Mouse (Mus musculus): Measurements from ENCODE around the gene Atp1b1. TPM values are rescaled to one million over a fixed set of nuclear protein-coding genes. Genes with fewer than 3 reads are reported as not detected.

Gene Atp1b1
- polyA plus RNA-seq, 1 experiment: 35.4 TPM

GRCm38 (mm10) chr1:164483728-164484127 lies 25.6 kb upstream of the Atp1b1 start:
- no peak for TF ChIP-seq POLR2A (IDR thresholded peaks at IDR 0.05; ENCODE audit: low read depth, low read length)
- no peak for TF ChIP-seq CTCF (IDR thresholded peaks at IDR 0.05; ENCODE audit: borderline replicate concordance, insufficient read depth, low read length)
- Histone ChIP-seq H3K27ac (ENCODE audit: insufficient read depth, low read length) (no peak overlapping the region), H3K4me1 (ENCODE audit: control insufficient read depth, insufficient read depth, low read length) (no peaks in the 10 kb centered on the region), H3K4me3 (ENCODE audit: insufficient read depth, low read length) (no peak overlapping the region)

GRCm38 (mm10) chr1:164482833-164483232 lies 24.7 kb upstream of the Atp1b1 start:
- TF ChIP-seq CTCF (IDR thresholded peaks at IDR 0.05; ENCODE audit: borderline replicate concordance, insufficient read depth, low read length) (no peak), POLR2A (IDR thresholded peaks at IDR 0.05; ENCODE audit: low read depth, low read length) (no peak)
- Histone ChIP-seq H3K4me3 (ENCODE audit: insufficient read depth, low read length) (no peak overlapping the region), H3K4me1 (ENCODE audit: control insufficient read depth, insufficient read depth, low read length) (no peaks in the 10 kb centered on the region), H3K27ac (ENCODE audit: insufficient read depth, low read length) (no peak overlapping the region)

DNA sequence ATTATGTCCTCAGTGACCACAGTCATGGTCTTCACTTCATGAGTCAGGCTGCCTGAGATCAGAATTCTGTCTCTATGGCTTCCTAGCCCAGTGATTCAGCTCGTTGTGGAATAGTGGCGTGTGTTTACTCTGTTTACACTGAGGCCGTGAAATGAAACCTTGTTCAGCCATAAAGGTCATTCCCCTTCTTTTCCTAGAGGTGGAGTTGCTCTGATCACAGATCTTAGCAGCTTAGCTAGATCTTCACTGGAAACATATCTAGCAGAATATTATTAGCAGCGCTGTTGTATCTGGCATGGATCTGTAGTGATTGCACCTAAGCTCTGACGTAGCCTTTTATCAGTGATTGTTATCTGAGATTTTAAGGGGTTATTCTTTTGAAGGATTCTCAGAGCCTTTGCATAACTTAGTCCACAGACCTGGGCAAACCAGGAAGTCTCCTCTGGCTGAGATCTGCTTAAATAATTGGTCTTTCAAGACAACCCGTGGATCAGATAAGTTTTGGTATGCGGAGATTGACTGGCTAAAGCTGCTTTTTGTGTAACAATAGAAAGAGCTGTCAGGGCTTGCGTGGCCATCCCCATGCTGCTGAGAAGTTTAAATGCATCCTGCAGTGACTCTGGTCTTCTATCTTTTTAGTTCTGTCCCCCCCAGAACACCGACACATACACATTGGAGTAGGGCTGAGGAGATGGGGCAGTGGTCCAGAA lies 23.6 kb upstream of the Atp1b1 start:
- H3K4me3 ChIP-seq (ENCODE audit: insufficient read depth, low read length): no peak overlapping the region
- TF ChIP-seq POLR2A (IDR thresholded peaks at IDR 0.05; ENCODE audit: low read depth, low read length) (no peak), CTCF (IDR thresholded peaks at IDR 0.05; ENCODE audit: borderline replicate concordance, insufficient read depth, low read length) (no peak)
- no peak overlapping the region for H3K27ac ChIP-seq (ENCODE audit: insufficient read depth, low read length)
- no peaks in the 10 kb centered on the region for H3K4me1 ChIP-seq (ENCODE audit: control insufficient read depth, insufficient read depth, low read length)

GRCm38 (mm10) chr1:164480755-164481644 lies 22.8 kb upstream of the Atp1b1 start:
- TF ChIP-seq POLR2A (IDR thresholded peaks at IDR 0.05; ENCODE audit: low read depth, low read length): no peak
- TF ChIP-seq CTCF (IDR thresholded peaks at IDR 0.05; ENCODE audit: borderline replicate concordance, insufficient read depth, low read length): no peak
- H3K27ac ChIP-seq (ENCODE audit: insufficient read depth, low read length): no peak overlapping the region
- no peaks in the 10 kb centered on the region for H3K4me1 ChIP-seq (ENCODE audit: control insufficient read depth, insufficient read depth, low read length)
- no peak overlapping the region for H3K4me3 ChIP-seq (ENCODE audit: insufficient read depth, low read length)

GRCm38 (mm10) chr1:164475895-164476294 lies 17.7 kb upstream of the Atp1b1 start:
- TF ChIP-seq POLR2A (IDR thresholded peaks at IDR 0.05; ENCODE audit: low read depth, low read length) (no peak), CTCF (IDR thresholded peaks at IDR 0.05; ENCODE audit: borderline replicate concordance, insufficient read depth, low read length) (no peak)
- H3K4me1 ChIP-seq (ENCODE audit: control insufficient read depth, insufficient read depth, low read length): no peaks in the 10 kb centered on the region
- H3K4me3 ChIP-seq (ENCODE audit: insufficient read depth, low read length): no peak overlapping the region
- H3K27ac ChIP-seq (ENCODE audit: insufficient read depth, low read length): no peak overlapping the region

DNA sequence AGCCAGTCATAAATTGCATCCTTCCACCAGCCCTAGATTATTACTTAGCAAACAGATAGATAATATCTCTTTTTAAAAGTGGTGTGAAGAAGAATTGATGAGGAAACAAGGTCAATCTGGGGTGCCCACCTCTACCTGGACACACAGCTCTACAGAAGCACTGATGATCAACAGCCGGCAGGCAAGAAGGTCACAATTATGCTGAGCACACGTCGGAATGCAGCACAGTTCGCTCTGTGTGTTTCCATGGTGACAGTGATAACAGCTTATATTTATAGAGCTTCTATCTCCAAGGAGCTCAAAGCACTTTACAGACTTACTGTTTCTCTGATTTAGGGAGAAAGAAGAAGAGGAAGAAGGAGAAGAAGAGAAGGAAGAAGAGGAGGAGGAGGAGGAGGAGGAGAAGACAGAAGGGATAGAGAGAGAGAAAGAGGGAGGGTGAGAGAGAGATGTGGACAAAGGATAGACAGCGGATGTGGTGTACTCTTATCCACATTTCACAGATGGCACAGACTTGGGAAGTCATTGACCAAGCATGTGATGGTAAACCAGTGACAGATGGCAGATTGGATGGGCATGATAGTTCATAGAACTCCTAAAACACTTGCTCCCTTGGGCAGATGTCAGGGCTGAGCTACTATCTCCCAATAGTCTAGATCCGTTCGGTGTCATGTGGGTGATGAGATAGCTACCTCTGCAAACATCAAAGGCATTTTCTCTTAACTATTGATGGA lies 16.8 kb upstream of the Atp1b1 start:
- Histone ChIP-seq H3K4me3 (ENCODE audit: insufficient read depth, low read length) (no peak overlapping the region), H3K4me1 (ENCODE audit: control insufficient read depth, insufficient read depth, low read length) (no peaks in the 10 kb centered on the region), H3K27ac (ENCODE audit: insufficient read depth, low read length) (no peak overlapping the region)
- TF ChIP-seq POLR2A (IDR thresholded peaks at IDR 0.05; ENCODE audit: low read depth, low read length) (no peak), CTCF (IDR thresholded peaks at IDR 0.05; ENCODE audit: borderline replicate concordance, insufficient read depth, low read length) (no peak)

DNA sequence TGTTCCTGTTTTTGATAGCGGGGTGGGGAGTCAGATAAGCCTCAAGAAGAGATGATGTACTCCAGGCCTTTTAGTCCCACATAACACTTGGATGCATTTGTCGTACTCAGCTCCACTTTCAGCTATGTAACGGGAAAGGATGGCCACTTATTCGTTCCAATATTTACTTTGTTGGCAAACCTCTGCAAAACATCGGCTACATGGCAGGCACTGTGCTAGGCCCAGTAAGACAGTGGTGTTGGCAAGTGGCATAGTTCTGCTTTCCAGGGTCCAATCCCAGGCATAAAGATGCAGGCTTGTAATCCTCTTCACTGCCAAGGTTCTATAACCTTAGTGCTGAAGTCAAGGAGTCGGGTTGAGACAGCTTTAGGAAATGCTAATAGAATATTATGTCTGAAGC lies 16.2 kb upstream of the Atp1b1 start:
- H3K4me1 ChIP-seq (ENCODE audit: control insufficient read depth, insufficient read depth, low read length): no peaks in the 10 kb centered on the region
- no peak overlapping the region for H3K4me3 ChIP-seq (ENCODE audit: insufficient read depth, low read length)
- no peak for TF ChIP-seq CTCF (IDR thresholded peaks at IDR 0.05; ENCODE audit: borderline replicate concordance, insufficient read depth, low read length)
- no peak for TF ChIP-seq POLR2A (IDR thresholded peaks at IDR 0.05; ENCODE audit: low read depth, low read length)
- H3K27ac ChIP-seq (ENCODE audit: insufficient read depth, low read length): no peak overlapping the region

- H3K4me1 ChIP-seq (ENCODE audit: control insufficient read depth, insufficient read depth, low read length): no peaks in the 10 kb centered on the region
- H3K4me3 ChIP-seq (ENCODE audit: insufficient read depth, low read length): no peak overlapping the region
- H3K27ac ChIP-seq (ENCODE audit: insufficient read depth, low read length): no peak overlapping the region
- TF ChIP-seq POLR2A (IDR thresholded peaks at IDR 0.05; ENCODE audit: low read depth, low read length): no peak
- no peak for TF ChIP-seq CTCF (IDR thresholded peaks at IDR 0.05; ENCODE audit: borderline replicate concordance, insufficient read depth, low read length)
Observed at GRCm38 (mm10) chr1:164473398-164473797, 15.2 kb upstream of the Atp1b1 start.

DNA sequence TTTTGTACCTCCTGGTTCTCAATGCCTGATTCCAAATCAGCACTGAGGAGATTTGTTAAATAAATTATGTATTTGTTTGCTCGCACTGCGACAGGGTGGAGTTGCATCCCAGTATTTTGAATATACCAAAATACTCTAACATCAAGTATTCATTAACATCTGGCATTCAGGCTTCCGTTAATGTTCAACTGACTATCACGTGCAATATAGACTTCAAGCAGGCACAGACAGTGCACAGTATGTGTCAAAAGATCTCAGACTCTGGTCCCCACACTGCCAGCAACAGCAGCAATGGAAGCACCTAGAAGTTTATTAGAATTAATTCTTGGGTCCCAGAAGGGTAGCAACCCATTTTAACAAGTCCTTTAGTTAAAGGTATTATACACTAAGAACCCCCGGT lies 13.5 kb upstream of the Atp1b1 start:
- H3K4me3 ChIP-seq (ENCODE audit: insufficient read depth, low read length): no peak overlapping the region
- TF ChIP-seq POLR2A (IDR thresholded peaks at IDR 0.05; ENCODE audit: low read depth, low read length): no peak
- no peak for TF ChIP-seq CTCF (IDR thresholded peaks at IDR 0.05; ENCODE audit: borderline replicate concordance, insufficient read depth, low read length)
- H3K27ac ChIP-seq (ENCODE audit: insufficient read depth, low read length): no peak overlapping the region
- no peaks in the 10 kb centered on the region for H3K4me1 ChIP-seq (ENCODE audit: control insufficient read depth, insufficient read depth, low read length)
